Mouse (Mus musculus) midbrain, postnatal 0 days (tissue): ENCODE data around the gene Cdkl1. TPM values are rescaled to one million over a fixed set of nuclear protein-coding genes. Genes with fewer than 3 reads are reported as not detected.

Experiments used
- ATAC-seq: fragments of 200-750 bp; cut with Nextera tagmentation; 2 replicates; pipeline ENCODE4 v1.8.0; 2017; ENCODE audit warnings: moderate number of reproducible peaks, mild to moderate bottlenecking, moderate TSS enrichment, moderate library complexity; ENCODE audit not compliant: low FRiP score
- DNase-seq: peaks from one replicate; pipeline ENCODE4 v3.0.0-alpha.2; 2015; ENCODE audit warnings: low spot score
- H3K27ac ChIP-seq: fragments of 300-500 bp; sonication (generic); 2 replicates; pipeline ENCODE4 v1.5.1; 2014; ENCODE audit warnings: low read depth, mild to moderate bottlenecking, low read length, mixed read lengths
- H3K27me3 ChIP-seq: fragments of 300-500 bp; sonication (generic); 2 replicates; pipeline ENCODE4 v1.6.1; 2014; ENCODE audit warnings: low read length, control low read depth, mixed read lengths; ENCODE audit not compliant: insufficient read depth
- H3K36me3 ChIP-seq: fragments of 300-500 bp; sonication (generic); 2 replicates; pipeline ENCODE4 v1.6.1; 2014; ENCODE audit warnings: low read length, control low read depth, mixed read lengths; ENCODE audit not compliant: insufficient read depth
- H3K4me1 ChIP-seq: fragments of 300-500 bp; sonication (generic); 2 replicates; pipeline ENCODE4 v1.6.1; 2014; ENCODE audit warnings: mild to moderate bottlenecking, control low read depth, antibody characterized with exemption, low read length, mixed read lengths; ENCODE audit not compliant: insufficient read depth
- H3K4me2 ChIP-seq: fragments of 300-500 bp; sonication (generic); 2 replicates; pipeline ENCODE4 v1.6.1; 2014; ENCODE audit warnings: low read depth, mild to moderate bottlenecking, low read length, mixed read lengths; ENCODE audit not compliant: poor library complexity, severe bottlenecking
- H3K4me3 ChIP-seq: fragments of 300-500 bp; sonication (generic); 2 replicates; pipeline ENCODE4 v1.5.1; 2014; ENCODE audit warnings: low read depth, mild to moderate bottlenecking, low read length, moderate library complexity
- H3K9ac ChIP-seq: fragments of 300-500 bp; sonication (generic); replicated peaks from 2 replicates; pipeline ENCODE4 v1.6.1; 2014; ENCODE audit warnings: mild to moderate bottlenecking, low read length, moderate library complexity, mixed read lengths; ENCODE audit not compliant: poor library complexity, severe bottlenecking
- H3K9me3 ChIP-seq: fragments of 300-500 bp; sonication (generic); 2 replicates; pipeline ENCODE4 v1.6.1; 2016; ENCODE audit warnings: low read length, control low read depth
- CTCF ChIP-seq: IDR thresholded peaks from 2 replicates; pipeline ENCODE4 v1.5.1; 2016; ENCODE audit warnings: antibody characterized with exemption, mild to moderate bottlenecking
- WGBS: fragments of 180-500 bp; shearing (Covaris S2); extraction: QIAGEN DNeasy Blood & Tissue Kit; methylation state at CpG from one replicate; pipeline ENCODE4 v1.1.7; 2014; 5-methylcytosine and 5-hydroxymethylcytosine counted together
- polyA plus RNA-seq: library from polyadenylated mRNA; unstranded; fragments of >200 nt; fragmentation: Nextera tagmentation; extraction: Ambion mirVana; gene quantifications from 2 replicates; pipeline ENCODE4 v1.2.1, GENCODE M21; 2015
- total RNA-seq: library from RNA; depleted of rRNA; stranded (reverse); fragments of >200 nt; gene quantifications from 2 replicates; pipeline ENCODE4 v1.2.3, GENCODE M21; 2014

Cdkl1 gene
- total and polyA plus RNA-seq, 2 experiments from 2014 or later = 21.7 to 46.0 TPM

- Histone ChIP-seq H3K27ac (no peak overlapping the region), H3K4me3 (no peak overlapping the region), H3K4me2 (no peak overlapping the region), H3K9ac (no peak overlapping the region), H3K27me3 (no peaks in the 10 kb centered on the region), H3K36me3 (no peaks in the 10 kb centered on the region), H3K9me3 (no peaks in the 10 kb centered on the region), H3K4me1 (peaks cover 3% of the 10 kb centered on the region; the same call in 1 of the 2 replicates)
- WGBS = 88% methylated on average over 10 of the region's 10 CpGs
- DNase-seq (no peak), ATAC-seq (no peak)
- TF ChIP-seq CTCF = no peak
These were observed 24.7 kb downstream of the Cdkl1 start for GRCm38 (mm10) chr12:69766185-69766904.

DNA sequence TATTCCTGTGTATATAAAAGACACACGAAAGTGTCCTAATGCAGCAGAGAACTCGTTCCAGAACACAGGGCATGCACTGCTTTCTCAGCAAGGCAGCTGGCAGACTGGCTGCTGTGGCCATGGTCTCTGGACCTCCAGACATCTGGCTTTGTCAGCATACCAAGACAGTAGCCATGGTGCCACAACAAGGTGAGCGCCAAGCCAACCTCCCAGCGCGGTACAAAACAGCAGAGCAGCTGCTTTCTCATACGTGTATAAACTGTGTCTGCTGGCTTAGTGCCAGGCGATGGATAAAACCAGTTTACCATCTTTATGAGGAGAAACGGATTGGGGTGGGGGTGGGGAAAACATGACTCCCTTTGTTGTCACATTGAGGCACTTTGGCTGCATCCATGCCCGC lies 25.5 kb downstream of the Cdkl1 start:
- Histone ChIP-seq H3K27ac (no peak overlapping the region), H3K9ac (no peak overlapping the region), H3K27me3 (no peaks in the 10 kb centered on the region), H3K4me3 (no peak overlapping the region), H3K4me2 (no peak overlapping the region), H3K36me3 (no peaks in the 10 kb centered on the region), H3K4me1 (peaks cover 3% of the 10 kb centered on the region; the same call in 1 of the 2 replicates), H3K9me3 (no peaks in the 10 kb centered on the region)
- ATAC-seq = no peak
- DNase-seq = peak; percentile 18
- 56% methylated on average over 9 of the region's 9 CpGs for WGBS
- no peak for TF ChIP-seq CTCF

DNA sequence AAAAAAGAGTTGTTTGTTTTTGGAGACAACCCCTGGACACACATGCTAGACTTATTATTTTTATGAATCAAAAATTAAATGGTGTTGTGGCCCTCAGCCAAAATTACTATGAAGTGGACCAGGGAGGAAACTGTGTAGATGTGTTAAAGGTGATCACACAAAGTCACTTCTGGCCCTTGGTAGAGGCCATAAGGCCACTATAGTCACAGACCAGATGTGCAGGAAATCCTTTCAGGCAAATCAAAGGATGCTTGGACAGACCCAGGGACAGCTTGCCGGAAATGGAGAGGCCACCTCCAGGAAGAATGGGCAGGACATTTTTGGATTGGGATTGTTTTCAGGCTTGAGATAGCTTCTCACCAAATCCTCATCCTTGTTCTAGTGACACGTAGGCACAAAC lies 29.5 kb downstream of the Cdkl1 start:
- ATAC-seq = no peak
- no peaks in the 10 kb centered on the region for H3K36me3 ChIP-seq
- no peak for TF ChIP-seq CTCF
- H3K27ac ChIP-seq = no peak overlapping the region
- no peaks in the 10 kb centered on the region for H3K9me3 ChIP-seq
- H3K4me3 ChIP-seq = no peak overlapping the region
- H3K4me2 ChIP-seq = no peak overlapping the region
- WGBS = 81% methylated on average over 2 of the region's 2 CpGs
- DNase-seq = no peak
- H3K4me1 ChIP-seq = no peaks in the 10 kb centered on the region
- no peak overlapping the region for H3K9ac ChIP-seq
- no peaks in the 10 kb centered on the region for H3K27me3 ChIP-seq

DNA sequence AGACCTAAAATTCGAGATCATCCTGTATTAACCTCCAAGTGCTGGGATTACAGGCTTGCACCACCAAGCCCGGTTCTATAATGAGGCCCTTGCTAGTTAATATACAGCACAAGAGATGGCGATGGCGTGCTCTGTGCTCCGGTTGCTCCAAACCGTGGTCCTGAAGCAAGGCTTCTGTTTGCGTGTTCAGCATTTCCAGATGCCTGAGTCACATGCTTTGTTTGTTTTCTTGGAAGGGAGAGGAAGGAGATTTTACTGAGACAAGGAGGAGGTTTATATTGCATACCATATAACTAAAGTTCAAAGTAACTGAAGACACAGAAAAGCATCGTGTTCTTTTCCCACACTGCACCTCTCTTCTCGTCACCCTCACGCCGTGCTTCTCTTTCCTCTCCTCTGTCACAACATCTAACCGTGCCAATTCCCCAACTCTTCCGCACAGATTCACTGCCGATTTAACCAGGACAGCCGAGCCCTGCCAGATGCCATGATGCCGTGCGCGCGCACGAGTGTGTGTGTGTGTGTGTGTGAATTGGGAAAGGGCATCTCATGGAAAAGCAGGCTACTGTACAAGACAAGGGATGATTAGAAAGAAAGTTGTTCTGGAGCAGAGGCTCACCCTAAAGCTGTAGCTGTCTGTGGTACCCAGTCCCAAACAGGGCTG lies 30.2 kb downstream of the Cdkl1 start:
- no peak for TF ChIP-seq CTCF
- no peaks in the 10 kb centered on the region for H3K36me3 ChIP-seq
- H3K9me3 ChIP-seq = no peaks in the 10 kb centered on the region
- H3K27ac ChIP-seq = no peak overlapping the region
- 0 out of 2 replicates have a peak overlapping the region, but pooled peaks have one; percentile 8 for H3K9ac ChIP-seq
- 87% methylated on average over 20 of the region's 20 CpGs for WGBS
- H3K4me2 ChIP-seq = no peak overlapping the region
- ATAC-seq = no peak
- H3K4me1 ChIP-seq = no peaks in the 10 kb centered on the region
- DNase-seq = peak; percentile 20
- H3K27me3 ChIP-seq = no peaks in the 10 kb centered on the region
- H3K4me3 ChIP-seq = no peak overlapping the region

GRCm38 (mm10) chr12:69760014-69760413 lies 31.1 kb downstream of the Cdkl1 start:
- no peak for ATAC-seq
- no peaks in the 10 kb centered on the region for H3K4me1 ChIP-seq
- H3K9me3 ChIP-seq = no peaks in the 10 kb centered on the region
- H3K27ac ChIP-seq = no peak overlapping the region
- H3K27me3 ChIP-seq = no peaks in the 10 kb centered on the region
- H3K4me3 ChIP-seq = no peak overlapping the region
- no peak for DNase-seq
- no peak overlapping the region for H3K9ac ChIP-seq
- 74% methylated on average over 6 of the region's 6 CpGs for WGBS
- H3K36me3 ChIP-seq = no peaks in the 10 kb centered on the region
- H3K4me2 ChIP-seq = no peak overlapping the region
- TF ChIP-seq CTCF = no peak

DNA sequence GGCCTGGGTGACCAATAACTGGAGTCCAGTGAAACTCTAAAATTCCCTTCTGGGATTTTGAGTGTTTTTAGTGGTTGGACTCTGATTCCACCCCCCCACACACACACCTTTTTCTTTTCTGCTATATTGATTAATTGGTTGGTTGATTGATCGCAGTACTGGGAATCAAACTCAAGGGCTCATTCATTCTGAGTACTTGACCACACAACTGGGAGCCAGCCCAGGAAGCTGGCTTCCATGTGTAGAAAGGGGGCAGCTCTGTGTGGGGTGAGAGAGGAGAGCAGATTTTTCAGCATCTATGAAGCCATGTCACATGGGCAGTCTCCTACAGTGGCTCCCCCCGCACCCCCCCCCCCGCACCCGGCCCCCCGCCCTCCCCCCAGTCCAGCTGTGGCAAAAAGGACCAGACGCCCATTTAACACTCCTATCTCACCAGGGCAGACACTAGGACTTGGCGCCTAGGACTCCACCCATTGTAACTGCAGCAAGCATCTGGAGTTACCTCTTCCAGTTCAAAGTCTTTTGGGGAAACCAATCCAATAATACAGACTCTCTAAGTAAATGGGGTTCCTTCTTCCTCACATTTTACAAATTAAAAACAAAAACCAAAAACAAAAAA lies 31.7 kb downstream of the Cdkl1 start:
- 58% methylated on average over 7 of the region's 7 CpGs for WGBS
- DNase-seq (no peak), ATAC-seq (no peak)
- H3K27me3 ChIP-seq = no peaks in the 10 kb centered on the region
- no peak overlapping the region for H3K27ac ChIP-seq
- no peak overlapping the region for H3K4me2 ChIP-seq
- no peaks in the 10 kb centered on the region for H3K4me1 ChIP-seq
- no peak for TF ChIP-seq CTCF
- no peaks in the 10 kb centered on the region for H3K9me3 ChIP-seq
- no peak overlapping the region for H3K9ac ChIP-seq
- H3K4me3 ChIP-seq = no peak overlapping the region
- no peaks in the 10 kb centered on the region for H3K36me3 ChIP-seq
